Mouse (Mus musculus): ENCODE measurements around the gene Gsta2. TPM values are rescaled to one million over a fixed set of nuclear protein-coding genes. Genes with fewer than 3 reads are reported as not detected.
"Not testable (repeated sequence)": the region's sequence is repeated elsewhere in the genome, so short reads cannot be mapped to it uniquely, and the experiment has no call there.

Gsta2 gene
- polyA plus RNA-seq, 1 experiment from 2014 or later = not detected

GRCm38 (mm10) chr9:78298232-78298631 is 57.4 kb downstream of the Gsta2 start:
- no peak overlapping the region for H3K4me3 ChIP-seq
- no peak overlapping the region for H3K27ac ChIP-seq (replicated peaks)
- ATAC-seq (ENCODE audit: extremely low read depth, insufficient number of reproducible peaks, low FRiP score, low TSS enrichment) = no peak
- no peak overlapping the region for H3K9ac ChIP-seq
- no peaks in the 10 kb centered on the region for H3K36me3 ChIP-seq
- H3K4me2 ChIP-seq = no peak overlapping the region
- no peaks in the 10 kb centered on the region for H3K27me3 ChIP-seq (replicated peaks)
- no peaks in the 10 kb centered on the region for H3K4me1 ChIP-seq
- no peaks in the 10 kb centered on the region for H3K9me3 ChIP-seq
- WGBS = 78% methylated on average over 1 of the region's 1 CpGs

DNA sequence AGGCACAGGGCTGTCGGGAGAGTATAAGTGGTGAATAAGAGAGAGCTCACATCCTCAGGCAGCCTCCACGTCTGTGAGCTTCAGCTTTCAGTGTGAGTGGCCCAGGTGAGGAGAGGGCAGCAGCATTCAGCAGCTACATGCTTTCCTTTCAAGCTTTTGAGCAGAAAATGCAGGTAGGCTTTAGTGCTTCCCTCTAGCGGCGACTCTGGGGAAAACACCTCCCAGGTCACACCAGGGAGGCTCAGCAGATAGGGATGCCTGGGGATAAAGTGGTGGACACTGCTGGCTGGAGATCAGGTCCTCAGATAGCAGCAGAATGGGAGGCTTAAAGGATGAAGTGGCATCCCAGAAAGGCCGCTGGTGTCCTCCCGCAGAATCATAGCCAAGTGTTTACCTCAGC is 59.5 kb downstream of the Gsta2 start:
- H3K4me3 ChIP-seq; H3K27me3 ChIP-seq (replicated peaks); H3K36me3 ChIP-seq; H3K9ac ChIP-seq; H3K4me1 ChIP-seq; ATAC-seq (ENCODE audit: extremely low read depth, insufficient number of reproducible peaks, low FRiP score, low TSS enrichment); H3K27ac ChIP-seq (replicated peaks); H3K9me3 ChIP-seq; H3K4me2 ChIP-seq: not testable (repeated sequence)
- 13% methylated on average over 6 of the region's 6 CpGs for WGBS

DNA sequence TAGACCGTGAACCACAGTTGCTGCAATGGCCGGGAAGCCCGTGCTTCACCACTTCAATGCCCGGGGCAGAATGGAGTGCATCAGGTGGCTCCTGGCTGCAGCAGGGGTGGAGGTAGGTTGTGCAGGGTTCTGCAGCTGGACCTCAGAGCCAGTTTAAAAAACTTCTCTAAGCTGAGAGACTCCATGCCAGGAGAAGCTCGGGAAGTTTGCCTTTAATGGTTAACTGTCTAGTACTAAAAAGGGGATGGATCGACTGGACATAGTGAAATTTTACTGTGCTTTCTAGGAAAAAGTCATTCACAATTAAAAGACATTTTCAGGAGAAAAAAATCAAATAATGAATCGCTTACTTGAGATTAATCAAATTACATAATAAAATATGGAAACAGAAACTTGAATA is 60.8 kb downstream of the Gsta2 start:
- not testable (repeated sequence) for H3K4me1 ChIP-seq; H3K4me3 ChIP-seq; ATAC-seq (ENCODE audit: extremely low read depth, insufficient number of reproducible peaks, low FRiP score, low TSS enrichment); H3K9me3 ChIP-seq; H3K4me2 ChIP-seq; H3K27me3 ChIP-seq (replicated peaks); H3K9ac ChIP-seq; H3K36me3 ChIP-seq; H3K27ac ChIP-seq (replicated peaks)
- WGBS = 77% methylated on average over 7 of the region's 7 CpGs

GRCm38 (mm10) chr9:78293683-78294082 is 61.9 kb downstream of the Gsta2 start:
- not testable (repeated sequence) for ATAC-seq (ENCODE audit: extremely low read depth, insufficient number of reproducible peaks, low FRiP score, low TSS enrichment)

DNA sequence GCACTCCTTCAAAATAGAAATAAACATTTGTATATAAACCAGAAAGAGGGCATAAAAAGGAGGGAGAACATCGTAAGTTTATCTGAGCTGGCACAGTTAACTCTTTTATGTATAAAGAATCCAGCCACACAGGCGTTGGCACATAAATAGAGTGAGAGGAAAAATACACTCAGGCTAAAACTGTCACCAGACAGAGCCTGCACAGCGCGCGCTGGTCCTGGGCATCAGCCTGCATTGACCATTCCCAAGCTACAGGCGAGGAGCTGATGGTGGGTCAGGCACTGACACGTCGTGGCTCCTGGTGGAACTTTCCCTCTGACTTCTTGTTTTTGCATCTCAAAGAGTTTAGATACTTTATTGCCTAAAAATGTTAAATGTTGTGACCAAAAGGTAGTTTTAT is 63.1 kb downstream of the Gsta2 start:
- 64% methylated on average over 8 of the region's 8 CpGs for WGBS
- H3K27ac ChIP-seq (replicated peaks); ATAC-seq (ENCODE audit: extremely low read depth, insufficient number of reproducible peaks, low FRiP score, low TSS enrichment); H3K36me3 ChIP-seq; H3K27me3 ChIP-seq (replicated peaks); H3K4me1 ChIP-seq; H3K9ac ChIP-seq; H3K9me3 ChIP-seq; H3K4me2 ChIP-seq; H3K4me3 ChIP-seq: not testable (repeated sequence)

More at GRCm38 (mm10) chr9:78293683-78294082, 61.9 kb downstream of the Gsta2 start:
- not testable (repeated sequence) for H3K4me3 ChIP-seq; H3K27me3 ChIP-seq (replicated peaks); H3K4me2 ChIP-seq; H3K9me3 ChIP-seq; H3K4me1 ChIP-seq; H3K27ac ChIP-seq (replicated peaks); H3K36me3 ChIP-seq; H3K9ac ChIP-seq
- 42% methylated on average over 1 of the region's 1 CpGs for WGBS

- not testable (repeated sequence) for H3K9ac ChIP-seq; H3K4me3 ChIP-seq; H3K36me3 ChIP-seq; H3K4me2 ChIP-seq; H3K27me3 ChIP-seq (replicated peaks); ATAC-seq (ENCODE audit: extremely low read depth, insufficient number of reproducible peaks, low FRiP score, low TSS enrichment); H3K9me3 ChIP-seq; H3K4me1 ChIP-seq; H3K27ac ChIP-seq (replicated peaks)
- WGBS = 78% methylated on average over 3 of the region's 3 CpGs
Observed at GRCm38 (mm10) chr9:78289723-78290122, 65.9 kb downstream of the Gsta2 start, which contains the start of gene Gm10639. Gene Gm10639 (plus strand): TSS chr9:78289923.

DNA sequence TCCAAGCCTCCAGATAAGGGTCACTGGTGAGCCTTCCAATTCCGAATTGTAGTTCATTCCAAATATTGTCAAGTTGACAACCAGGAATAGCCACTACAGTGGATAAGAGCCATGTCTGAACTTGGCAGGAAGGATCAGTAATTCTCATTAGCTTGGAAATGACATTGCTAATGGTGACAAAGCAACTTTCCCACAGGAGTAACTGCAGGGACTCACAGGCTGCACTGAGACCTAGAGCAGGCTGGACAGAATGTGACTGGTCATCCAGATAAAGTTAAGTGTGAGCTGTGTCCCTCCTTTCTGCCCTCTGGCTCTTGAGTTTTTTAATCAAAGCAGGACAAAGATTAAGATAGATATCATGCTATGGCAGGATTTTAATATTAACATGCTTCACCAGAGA is 66.5 kb downstream of the Gsta2 start:
- not testable (repeated sequence) for ATAC-seq (ENCODE audit: extremely low read depth, insufficient number of reproducible peaks, low FRiP score, low TSS enrichment); H3K4me3 ChIP-seq; H3K4me1 ChIP-seq; H3K27ac ChIP-seq (replicated peaks); H3K27me3 ChIP-seq (replicated peaks); H3K9me3 ChIP-seq; H3K36me3 ChIP-seq; H3K4me2 ChIP-seq; H3K9ac ChIP-seq
- WGBS = 33% methylated on average over 1 of the region's 1 CpGs

- H3K27ac ChIP-seq (replicated peaks); H3K4me3 ChIP-seq; H3K9ac ChIP-seq; H3K36me3 ChIP-seq; ATAC-seq (ENCODE audit: extremely low read depth, insufficient number of reproducible peaks, low FRiP score, low TSS enrichment); H3K27me3 ChIP-seq (replicated peaks); H3K4me1 ChIP-seq; H3K9me3 ChIP-seq; H3K4me2 ChIP-seq: not testable (repeated sequence)
- WGBS = 76% methylated on average over 4 of the region's 4 CpGs
Observed at GRCm38 (mm10) chr9:78282002-78282711, 73.4 kb downstream of the Gsta2 start.

Other genes with a start within 250 kb of the Gsta2 start
- gene Fbxo9, start 246.7 kb downstream of the Gsta2 start, polyA plus RNA-seq (2015; fragmentation: Nextera tagmentation; extraction: Ambion mirVana) = 39.6 and 39.7 TPM in 2 replicates
- gene Ick, start 246.6 kb downstream of the Gsta2 start, polyA plus RNA-seq (2015; fragmentation: Nextera tagmentation; extraction: Ambion mirVana) = 14.0 and 14.9 TPM in 2 replicates
- gene Gsta4, start 173.0 kb downstream of the Gsta2 start, polyA plus RNA-seq (2015; fragmentation: Nextera tagmentation; extraction: Ambion mirVana) = 62.7 and 72.4 TPM in 2 replicates
- not detected in 2 replicates for gene Gsta1, start 125.1 kb downstream of the Gsta2 start, polyA plus RNA-seq (2015; fragmentation: Nextera tagmentation; extraction: Ambion mirVana)
- not detected in 2 replicates for gene Gm3776, start 98.7 kb downstream of the Gsta2 start, polyA plus RNA-seq (2015; fragmentation: Nextera tagmentation; extraction: Ambion mirVana)
- not detected in 2 replicates for gene Gm10639, start 65.9 kb downstream of the Gsta2 start, polyA plus RNA-seq (2015; fragmentation: Nextera tagmentation; extraction: Ambion mirVana)
- not detected in 2 replicates for gene Omt2a, start 41.0 kb downstream of the Gsta2 start, polyA plus RNA-seq (2015; fragmentation: Nextera tagmentation; extraction: Ambion mirVana)
- gene Omt2b, start 28.2 kb downstream of the Gsta2 start, polyA plus RNA-seq (2015; fragmentation: Nextera tagmentation; extraction: Ambion mirVana) = not detected in 2 replicates
- not detected in 2 replicates for gene Dppa5a, start 12.4 kb upstream of the Gsta2 start, polyA plus RNA-seq (2015; fragmentation: Nextera tagmentation; extraction: Ambion mirVana)
- gene Ooep, start 22.9 kb upstream of the Gsta2 start, polyA plus RNA-seq (2015; fragmentation: Nextera tagmentation; extraction: Ambion mirVana) = 0.52 and 0.80 TPM in 2 replicates
- 0.19 and 0.27 TPM in 2 replicates for gene Ddx43, start 40.0 kb upstream of the Gsta2 start, polyA plus RNA-seq (2015; fragmentation: Nextera tagmentation; extraction: Ambion mirVana)
- gene Cgas, start 87.4 kb upstream of the Gsta2 start, polyA plus RNA-seq (2015; fragmentation: Nextera tagmentation; extraction: Ambion mirVana) = 0.64 and 0.76 TPM in 2 replicates
- 26.4 and 29.5 TPM in 2 replicates for gene Mto1, start 92.4 kb upstream of the Gsta2 start, polyA plus RNA-seq (2015; fragmentation: Nextera tagmentation; extraction: Ambion mirVana)
- 0.51 and 0.71 TPM in 2 replicates for gene Gm17324, start 93.0 kb upstream of the Gsta2 start, polyA plus RNA-seq (2015; fragmentation: Nextera tagmentation; extraction: Ambion mirVana)
- gene Eef1a1, start 133.4 kb upstream of the Gsta2 start, polyA plus RNA-seq (2015; fragmentation: Nextera tagmentation; extraction: Ambion mirVana) = 3,078 and 3,363 TPM in 2 replicates
- gene Slc17a5, start 232.3 kb upstream of the Gsta2 start, polyA plus RNA-seq (2015; fragmentation: Nextera tagmentation; extraction: Ambion mirVana) = 7.9 and 8.1 TPM in 2 replicates

Measured in heart, embryonic 13.5 days (tissue).